In the genomic region with DNA sequence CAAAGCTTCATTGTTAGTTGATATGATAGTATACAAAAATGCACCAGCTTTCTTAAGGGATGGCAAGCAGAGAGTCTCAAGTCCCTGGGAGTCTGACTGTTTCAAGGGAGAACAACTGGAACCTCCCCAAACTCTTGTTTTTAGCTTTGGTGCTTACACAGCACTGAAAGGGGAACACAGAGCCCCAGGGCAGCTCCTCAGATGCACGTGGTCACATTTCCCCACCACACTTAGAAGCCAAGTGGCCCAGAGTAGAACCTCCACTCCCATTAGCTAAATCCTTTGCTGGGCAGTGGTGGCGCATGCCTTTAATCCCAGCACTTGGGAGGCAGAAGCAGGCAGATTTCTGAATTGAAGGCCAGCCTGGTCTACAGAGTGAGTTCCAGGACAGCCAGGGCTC, we compare ENCODE assay signal across 19 mouse cellular contexts. TPM values are rescaled to one million over a fixed set of nuclear protein-coding genes. Genes with fewer than 3 reads are reported as not detected.
DNase-seq lines count a peak whose midpoint lies in the region; ATAC-seq and TF ChIP-seq lines count a peak whose summit lies in the region.
"Had no signal": no experiment of that assay in that cellular context is flagged by ENCODE, and none has a peak within 500 bp of the region (broad histone marks: within the 10 kb centered on the region; RNA-seq: fewer than 3 reads in every experiment).

No protein-coding gene starts in this region.

- H3K4me1 ChIP-seq in bone marrow macrophage, adult 2 months (ENCODE audit: control insufficient read depth, insufficient read depth, low read length) = peaks cover 16% of the 10 kb centered on the region

- peak; percentile 94 for DNase-seq in heart, adult 11 months
- no peak for DNase-seq in heart, postnatal 10 days
- DNase-seq in layer of hippocampus, adult 9-11 months = peak; percentile 57
- DNase-seq in layer of hippocampus, adult 11-12 months (ENCODE audit: low spot score) = no peak
- no peak for DNase-seq in ovary, postnatal 14 days (ENCODE audit: low spot score)
- DNase-seq in embryo, embryonic 10 days (ENCODE audit: low spot score) = no peak
- DNase-seq: adrenal gland, adult 8-10 months; adrenal gland, postnatal 36 days; cerebellum, adult 11-12 months; cerebellum, adult 9-10 months; cerebellum, postnatal 36 days; gastrocnemius, postnatal 36 days had no signal

- TF ChIP-seq POLR2A in bone marrow macrophage, adult 2 months (IDR thresholded peaks at IDR 0.05; ENCODE audit: borderline replicate concordance, low read depth, low read length) = no peak

- no peak for TF ChIP-seq CTCF in bone marrow macrophage, adult 2 months (IDR thresholded peaks at IDR 0.05; ENCODE audit: low read depth, low read length)

- peak overlapping the region; percentile 54 for H3K27ac ChIP-seq in bone marrow macrophage, adult 2 months (ENCODE audit: insufficient read depth, low read depth, low read length)
- H3K27ac ChIP-seq: intestine, embryonic 15.5 days had no signal

- ATAC-seq in granulocyte monocyte progenitor cell, adult 5-6 weeks (replicated peaks; ENCODE audit: poor library complexity, severe bottlenecking) = 0 out of 2 replicates have a peak, but pooled peaks have one; percentile 34
- ATAC-seq: intestine, embryonic 15.5 days had no signal

- H3K4me3 ChIP-seq in bone marrow macrophage, adult 2 months (ENCODE audit: insufficient read depth, low read length) = no peak overlapping the region

- intact Hi-C loops in heart, postnatal 10 days (cut with DNase I) = loop anchor here (2.0 kb wide), 1 partner anchor 43 kb away; no protein-coding TSS in a partner anchor

RNA-seq across cellular contexts. Expression of a gene that starts 0.9 kb away (rescaled TPM):
- total RNA-seq in heart, postnatal 10 days (2021) = 100 to 1,000 TPM; 102 to 106 TPM
- polyA plus RNA-seq in bone marrow macrophage, adult 2 months (2012; ENCODE audit: insufficient read depth, insufficient read length, missing spikeins) = 52.3 and 59.9 TPM in 2 replicates
- total RNA-seq in granulocyte monocyte progenitor cell, adult 5-6 weeks (2014; fragmentation: Nextera tagmentation) = 141 and 145 TPM in 2 replicates
- 161 and 217 TPM in 2 replicates for total RNA-seq in granulocyte monocyte progenitor cell, adult 5-6 weeks (2017)

RNA-seq across cellular contexts. Expression of a gene that starts 21.7 kb away (rescaled TPM):
- not detected for total RNA-seq in heart, postnatal 10 days (2021)
- not detected in 2 replicates for polyA plus RNA-seq in bone marrow macrophage, adult 2 months (2012; ENCODE audit: insufficient read depth, insufficient read length, missing spikeins)
- total RNA-seq in granulocyte monocyte progenitor cell, adult 5-6 weeks (2014; fragmentation: Nextera tagmentation) = not detected in 2 replicates
- total RNA-seq in granulocyte monocyte progenitor cell, adult 5-6 weeks (2017) = 3.2 TPM in 1 of 2 replicates, not detected in the other
- total RNA-seq: adrenal gland, postnatal 36 days; gastrocnemius, adult 8-10 months; gastrocnemius, postnatal 36 days; heart, postnatal 25 days had no signal
- polyA plus RNA-seq: embryonic facial prominence, embryonic 10.5 days; heart, embryonic 14.5 days had no signal

RNA-seq across cellular contexts. Expression of a gene that starts 44.6 kb away (rescaled TPM):
- 10 to 100 TPM; 69.9 to 75.7 TPM for total RNA-seq in heart, postnatal 10 days (2021)
- polyA plus RNA-seq in bone marrow macrophage, adult 2 months (2012; ENCODE audit: insufficient read depth, insufficient read length, missing spikeins) = 27.9 and 32.1 TPM in 2 replicates
- 32.5 and 43.1 TPM in 2 replicates for total RNA-seq in granulocyte monocyte progenitor cell, adult 5-6 weeks (2014; fragmentation: Nextera tagmentation)
- 111 and 115 TPM in 2 replicates for total RNA-seq in granulocyte monocyte progenitor cell, adult 5-6 weeks (2017)

Comparison
In these comparisons a context has a peak if more than half of its experiments do, and no peak if none do; other contexts are left out.
1. DNase-seq: peak in heart, adult 11 months (single experiment) and layer of hippocampus, adult 9-11 months (single experiment); none in heart, postnatal 10 days (0 of 2), layer of hippocampus, adult 11-12 months (single experiment), ovary, postnatal 14 days (single experiment) and embryo, embryonic 10 days (single experiment).